Mouse (Mus musculus) activated CD4-positive, CD25-positive, alpha-beta regulatory T cell (primary cell): ENCODE data around the gene Mef2a. TPM values are rescaled to one million over a fixed set of nuclear protein-coding genes. Genes with fewer than 3 reads are reported as not detected.

ENCODE experiments used
- polyA plus RNA-seq, 2 experiments: library from polyadenylated mRNA; unstranded; fragments of 100-300 nt; shearing (Covaris generic); gene quantifications; one replicate each; pipeline ENCODE4 v1.2.1; 2017

The Mef2a gene
- 10 to 100 TPM; 37.1 to 42.7 TPM for polyA plus RNA-seq

DNA sequence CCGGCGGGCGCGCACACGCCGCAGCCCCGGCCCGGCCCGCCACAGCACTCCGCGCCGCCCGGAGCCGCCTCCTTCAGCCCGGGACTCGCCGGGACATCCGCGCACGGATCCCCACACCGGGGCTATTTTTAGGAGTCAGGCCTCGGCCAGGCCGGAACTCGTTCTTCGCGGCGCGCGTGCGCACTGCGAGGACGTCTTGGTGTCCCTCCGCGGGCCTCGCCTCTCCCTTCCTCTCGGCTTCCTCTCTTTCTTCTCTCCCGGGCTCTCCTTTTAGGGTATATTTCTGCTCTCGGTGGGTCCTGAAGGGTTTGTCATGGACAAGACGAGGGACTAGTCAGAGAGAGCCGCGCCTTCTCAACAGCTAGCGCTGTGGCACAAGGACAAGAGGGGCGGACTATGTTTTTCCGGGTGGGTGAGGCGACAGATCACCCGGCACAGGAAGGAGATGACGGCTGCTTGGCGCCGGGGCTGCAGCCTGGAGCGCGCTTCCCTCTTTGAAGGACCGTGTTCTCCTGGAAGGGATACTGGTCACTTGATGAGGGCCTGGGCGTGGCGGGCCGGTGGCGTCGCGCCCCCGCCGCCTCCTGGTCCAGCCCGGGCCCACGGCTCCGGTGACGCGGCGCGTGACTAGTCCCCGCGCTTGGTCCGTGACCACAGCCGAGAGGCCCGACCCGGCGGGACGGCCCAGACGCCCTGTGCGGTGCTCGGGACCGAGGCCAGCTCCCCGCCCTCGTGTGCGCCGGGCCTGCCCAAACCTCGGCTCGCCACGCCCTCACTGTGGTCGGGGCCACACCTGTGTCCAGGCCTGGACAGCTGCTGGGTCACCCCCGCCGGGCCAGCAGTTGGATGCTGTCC lies at the start of gene Mef2a:
TSS of gene Mef2a (minus strand) at position 130 of the 855 bp plus-strand sequence.

DNA sequence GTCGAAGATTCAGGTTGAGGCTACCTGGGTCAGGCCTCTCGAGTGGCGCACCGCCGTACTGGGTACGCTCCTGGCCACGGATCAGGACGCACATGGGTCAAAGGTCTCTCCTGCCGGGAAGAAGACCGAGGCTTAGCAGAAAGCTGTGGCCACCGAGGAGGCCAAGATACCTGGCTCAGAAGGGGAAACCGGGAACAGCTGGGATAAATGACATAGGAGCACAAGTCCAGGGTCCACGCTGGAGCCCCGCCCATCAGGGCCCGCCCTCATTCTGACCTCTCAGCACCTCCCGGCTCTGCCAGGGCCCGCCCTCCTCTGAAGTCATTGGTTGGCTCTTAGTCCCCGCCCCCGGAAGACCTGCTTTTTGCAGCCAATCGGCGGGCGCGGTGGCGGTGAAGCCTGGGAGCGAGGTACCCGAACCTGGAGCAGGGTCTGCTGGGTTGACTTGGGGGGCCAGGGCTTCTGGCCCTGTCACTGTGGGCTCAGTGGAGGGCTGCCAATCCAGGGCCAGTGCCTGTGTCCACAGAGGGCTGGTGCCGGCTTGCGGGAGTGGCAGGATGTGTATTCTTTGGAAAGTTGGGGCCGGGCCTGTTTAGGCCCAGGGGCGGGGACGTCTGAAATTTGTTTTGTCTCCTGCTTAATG lies 150.3 kb downstream of the Mef2a start, which contains the start of gene Lysmd4:
TSS of gene Lysmd4 (plus strand) at position 325 of the 643 bp plus-strand sequence.

Other genes starting within 250 kb of the Mef2a start
- 10 to 100 TPM in 1 of 2 experiments, 1 to 10 TPM in 1; 8.5 to 11.9 TPM for gene Lysmd4, start 150.3 kb downstream of the Mef2a start, polyA plus RNA-seq